Mouse (Mus musculus): ENCODE measurements around the gene Pla2g6.

DNA sequence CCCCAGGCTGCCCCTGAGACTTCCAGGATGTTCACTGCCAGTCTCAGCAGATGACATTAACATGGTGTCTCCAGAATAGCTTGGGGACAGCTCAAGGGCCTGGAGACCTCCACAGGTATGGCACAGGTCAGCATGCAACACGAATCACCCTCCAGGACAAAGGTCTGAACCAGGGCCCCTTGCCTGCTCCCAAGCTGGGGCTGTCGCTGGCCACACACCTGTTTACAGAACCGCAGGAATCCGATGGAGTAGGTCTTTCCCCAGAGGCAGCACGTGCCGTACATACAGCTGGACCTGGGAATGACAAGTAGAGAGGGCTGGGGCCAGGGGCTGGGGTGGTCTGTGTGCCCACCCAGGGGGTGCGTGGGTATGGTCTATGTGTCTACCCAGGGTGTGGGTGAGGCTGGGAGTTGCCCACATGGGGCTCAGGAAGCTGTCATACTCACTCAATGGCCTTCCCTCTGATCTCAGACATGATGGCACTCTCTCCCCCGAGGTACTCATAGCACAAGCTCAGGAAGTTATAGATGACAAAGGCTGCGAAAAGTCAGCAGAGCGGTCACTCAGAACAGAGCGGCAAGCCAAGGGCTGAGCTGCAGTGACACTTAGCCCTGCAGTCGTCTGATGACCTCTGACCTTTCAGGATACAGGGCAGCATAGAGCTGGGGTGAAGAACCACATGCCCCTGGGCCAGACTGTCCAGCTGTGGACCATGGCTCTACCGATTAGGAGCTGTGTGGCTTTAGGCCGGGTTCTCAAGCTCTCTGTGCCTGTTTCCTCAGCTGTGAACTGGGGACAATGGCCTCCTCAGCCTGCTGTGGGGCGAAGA is 41.5 kb upstream of the Pla2g6 start:
- no peak for TF ChIP-seq POLR2A (IDR thresholded peaks at IDR 0.05; ENCODE audit: low read depth, low read length)
- TF ChIP-seq CTCF (IDR thresholded peaks at IDR 0.05; ENCODE audit: borderline replicate concordance, insufficient read depth, low read length): no peak

Measured in embryonic fibroblast, embryonic 13.5 days (primary cell).